Mouse (Mus musculus): ENCODE data around the gene Sparcl1.

- no peak for TF ChIP-seq GATA1 (IDR thresholded peaks at IDR 0.05; ENCODE audit: low read length)
- no peak for TF ChIP-seq TAL1 (IDR thresholded peaks at IDR 0.05; ENCODE audit: low read length)
These were observed 57.2 kb downstream of the Sparcl1 start for GRCm38 (mm10) chr5:104056295-104056694.

Data from erythroblast, embryonic 14.5 days (primary cell).